Mouse (Mus musculus): Measurements from ENCODE around the gene P2ry1. TPM values are rescaled to one million over a fixed set of nuclear protein-coding genes. Genes with fewer than 3 reads are reported as not detected.

P2ry1 gene
- polyA plus RNA-seq, 1 experiment: not detected

DNA sequence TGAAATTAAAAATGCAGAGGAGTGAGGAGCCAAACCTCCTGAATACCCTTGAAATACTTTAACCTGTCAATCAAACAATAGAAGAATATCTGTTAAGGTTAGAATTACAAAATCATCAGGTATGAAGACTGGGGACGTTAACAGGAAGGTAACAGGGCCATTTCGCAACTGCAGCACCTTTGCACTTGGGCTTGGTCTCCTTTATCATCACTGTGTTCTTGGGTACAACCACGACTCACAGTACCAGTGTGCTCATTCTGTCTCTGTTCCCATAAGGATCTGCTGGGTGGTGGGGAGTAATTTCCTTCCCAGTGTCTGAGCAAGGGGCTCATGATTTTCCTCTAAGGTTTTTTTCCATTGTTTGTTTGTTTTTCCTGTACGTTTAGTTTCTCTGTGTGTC, 1.8 kb upstream of the P2ry1 start:
- Histone ChIP-seq H3K4me3 (ENCODE audit: insufficient read depth, low read depth, low read length) (no peak overlapping the region), H3K4me1 (ENCODE audit: control insufficient read depth, insufficient read depth, low read length) (peaks cover 12% of the 10 kb centered on the region), H3K27ac (ENCODE audit: insufficient read depth, low read depth, low read length) (no peak overlapping the region)
- TF ChIP-seq CTCF (IDR thresholded peaks at IDR 0.05; ENCODE audit: insufficient read depth, low read depth, low read length) (no peak), POLR2A (IDR thresholded peaks at IDR 0.05; ENCODE audit: insufficient read depth, low read depth, low read length) (no peak)
- 88% methylated on average over 4 of the region's 4 CpGs for WGBS

- peaks cover 12% of the 10 kb centered on the region for H3K4me1 ChIP-seq (ENCODE audit: control insufficient read depth, insufficient read depth, low read length)
- H3K4me3 ChIP-seq (ENCODE audit: insufficient read depth, low read depth, low read length): peak overlapping the region; percentile 71
- no peak overlapping the region for H3K27ac ChIP-seq (ENCODE audit: insufficient read depth, low read depth, low read length)
- no peak for TF ChIP-seq POLR2A (IDR thresholded peaks at IDR 0.05; ENCODE audit: insufficient read depth, low read depth, low read length)
- no peak for TF ChIP-seq CTCF (IDR thresholded peaks at IDR 0.05; ENCODE audit: insufficient read depth, low read depth, low read length)
- WGBS: 8% methylated on average over 20 of the region's 20 CpGs
These were observed 576 bp upstream of the P2ry1 start for GRCm38 (mm10) chr3:61001852-61002586.

- TF ChIP-seq CTCF (IDR thresholded peaks at IDR 0.05; ENCODE audit: insufficient read depth, low read depth, low read length): no peak
- no peak for TF ChIP-seq POLR2A (IDR thresholded peaks at IDR 0.05; ENCODE audit: insufficient read depth, low read depth, low read length)
- Histone ChIP-seq H3K27ac (ENCODE audit: insufficient read depth, low read depth, low read length) (no peak overlapping the region), H3K4me1 (ENCODE audit: control insufficient read depth, insufficient read depth, low read length) (peaks cover 12% of the 10 kb centered on the region), H3K4me3 (ENCODE audit: insufficient read depth, low read depth, low read length) (no peak overlapping the region)
- WGBS: 79% methylated on average over 1 of the region's 1 CpGs
These were observed 2.0 kb downstream of the P2ry1 start for GRCm38 (mm10) chr3:61004611-61005010.

- Histone ChIP-seq H3K4me1 (ENCODE audit: control insufficient read depth, insufficient read depth, low read length) (no peaks in the 10 kb centered on the region), H3K4me3 (ENCODE audit: insufficient read depth, low read depth, low read length) (no peak overlapping the region), H3K27ac (ENCODE audit: insufficient read depth, low read depth, low read length) (no peak overlapping the region)
- TF ChIP-seq POLR2A (IDR thresholded peaks at IDR 0.05; ENCODE audit: insufficient read depth, low read depth, low read length) (no peak), CTCF (IDR thresholded peaks at IDR 0.05; ENCODE audit: insufficient read depth, low read depth, low read length) (no peak)
- 59% methylated on average over 5 of the region's 5 CpGs for WGBS
These were observed 9.1 kb downstream of the P2ry1 start for GRCm38 (mm10) chr3:61011660-61012059.

DNA sequence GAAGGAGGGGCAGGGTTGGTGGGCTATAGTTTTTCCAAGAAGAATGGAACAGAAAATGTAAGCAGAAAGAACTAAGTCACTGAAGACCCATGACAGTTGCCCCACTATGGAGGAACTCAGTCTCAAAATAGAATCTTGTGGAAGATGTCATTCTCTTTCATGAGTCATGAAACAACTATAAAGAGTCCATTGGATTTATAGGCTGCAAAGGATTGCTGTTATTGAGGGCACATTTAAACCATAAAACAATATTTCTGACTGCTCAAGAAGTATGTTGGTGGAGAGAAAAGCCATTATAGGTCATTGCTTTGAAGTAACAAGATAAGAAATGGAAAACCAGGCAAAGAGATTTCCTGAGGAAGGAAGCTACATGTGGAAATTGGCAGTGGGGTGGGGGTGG, 10.0 kb downstream of the P2ry1 start:
- TF ChIP-seq POLR2A (IDR thresholded peaks at IDR 0.05; ENCODE audit: insufficient read depth, low read depth, low read length) (no peak), CTCF (IDR thresholded peaks at IDR 0.05; ENCODE audit: insufficient read depth, low read depth, low read length) (no peak)
- Histone ChIP-seq H3K27ac (ENCODE audit: insufficient read depth, low read depth, low read length) (no peak overlapping the region), H3K4me3 (ENCODE audit: insufficient read depth, low read depth, low read length) (no peak overlapping the region), H3K4me1 (ENCODE audit: control insufficient read depth, insufficient read depth, low read length) (no peaks in the 10 kb centered on the region)

DNA sequence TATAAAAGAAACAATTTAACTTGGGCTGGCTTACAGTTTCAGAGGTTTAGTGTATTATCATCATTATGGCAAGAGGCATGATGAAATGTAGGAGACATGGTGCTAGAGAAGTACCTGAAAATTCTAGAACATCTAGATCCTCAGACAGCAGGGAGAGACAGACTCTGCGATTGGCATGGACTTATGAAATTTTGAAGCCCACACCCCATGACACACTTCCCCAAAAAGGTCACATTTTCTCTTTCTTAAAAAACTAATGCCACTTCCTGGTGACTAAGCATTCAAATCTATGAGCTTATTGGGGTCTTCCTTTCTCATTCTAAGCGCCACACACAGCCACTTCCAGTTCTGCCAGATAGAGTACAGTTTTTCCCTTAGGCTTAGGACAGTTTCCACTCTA, 14.1 kb downstream of the P2ry1 start:
- H3K4me3 ChIP-seq (ENCODE audit: insufficient read depth, low read depth, low read length): no peak overlapping the region
- TF ChIP-seq POLR2A (IDR thresholded peaks at IDR 0.05; ENCODE audit: insufficient read depth, low read depth, low read length) (no peak), CTCF (IDR thresholded peaks at IDR 0.05; ENCODE audit: insufficient read depth, low read depth, low read length) (no peak)
- H3K27ac ChIP-seq (ENCODE audit: insufficient read depth, low read depth, low read length): no peak overlapping the region
- 97% methylated on average over 2 of the region's 2 CpGs for WGBS
- no peaks in the 10 kb centered on the region for H3K4me1 ChIP-seq (ENCODE audit: control insufficient read depth, insufficient read depth, low read length)

- no peak overlapping the region for H3K4me3 ChIP-seq (ENCODE audit: insufficient read depth, low read depth, low read length)
- TF ChIP-seq CTCF (IDR thresholded peaks at IDR 0.05; ENCODE audit: insufficient read depth, low read depth, low read length) (no peak), POLR2A (IDR thresholded peaks at IDR 0.05; ENCODE audit: insufficient read depth, low read depth, low read length) (no peak)
- H3K27ac ChIP-seq (ENCODE audit: insufficient read depth, low read depth, low read length): no peak overlapping the region
- H3K4me1 ChIP-seq (ENCODE audit: control insufficient read depth, insufficient read depth, low read length): no peaks in the 10 kb centered on the region
- 98% methylated on average over 4 of the region's 4 CpGs for WGBS
These were observed 29.5 kb downstream of the P2ry1 start for GRCm38 (mm10) chr3:61032100-61032499.

DNA sequence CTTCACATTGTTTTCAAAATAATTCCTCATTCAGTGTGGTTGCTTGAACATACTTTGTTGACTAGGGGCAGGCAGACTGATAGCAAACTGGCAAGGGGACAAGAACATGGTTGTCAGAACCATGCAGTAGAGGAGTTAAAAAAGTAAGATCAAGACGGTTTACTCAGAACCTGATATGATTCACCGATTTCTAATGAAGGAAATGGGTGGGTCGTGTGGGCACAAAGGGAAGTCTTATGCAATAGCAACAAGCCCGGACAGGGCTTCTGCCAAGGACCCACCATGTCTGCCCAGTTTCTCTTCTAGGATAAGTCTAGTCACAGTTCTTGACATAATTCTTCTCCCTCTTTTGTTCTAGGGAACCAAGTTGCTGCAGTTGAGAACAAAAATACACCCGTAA, 33.0 kb downstream of the P2ry1 start:
- Histone ChIP-seq H3K27ac (ENCODE audit: insufficient read depth, low read depth, low read length) (no peak overlapping the region), H3K4me1 (ENCODE audit: control insufficient read depth, insufficient read depth, low read length) (no peaks in the 10 kb centered on the region), H3K4me3 (ENCODE audit: insufficient read depth, low read depth, low read length) (no peak overlapping the region)
- WGBS: 24% methylated on average over 5 of the region's 5 CpGs
- TF ChIP-seq CTCF (IDR thresholded peaks at IDR 0.05; ENCODE audit: insufficient read depth, low read depth, low read length) (no peak), POLR2A (IDR thresholded peaks at IDR 0.05; ENCODE audit: insufficient read depth, low read depth, low read length) (no peak)

- 27% methylated on average over 5 of the region's 5 CpGs for WGBS
These were observed 37.3 kb downstream of the P2ry1 start for GRCm38 (mm10) chr3:61039916-61040315.

More at GRCm38 (mm10) chr3:61039916-61040315, 37.3 kb downstream of the P2ry1 start:
- no peak for TF ChIP-seq CTCF (IDR thresholded peaks at IDR 0.05; ENCODE audit: insufficient read depth, low read depth, low read length)
- TF ChIP-seq POLR2A (IDR thresholded peaks at IDR 0.05; ENCODE audit: insufficient read depth, low read depth, low read length): no peak
- no peaks in the 10 kb centered on the region for H3K4me1 ChIP-seq (ENCODE audit: control insufficient read depth, insufficient read depth, low read length)
- H3K4me3 ChIP-seq (ENCODE audit: insufficient read depth, low read depth, low read length): no peak overlapping the region
- no peak overlapping the region for H3K27ac ChIP-seq (ENCODE audit: insufficient read depth, low read depth, low read length)

Data from olfactory bulb, adult 2 months (tissue).